Mouse (Mus musculus) kidney, postnatal 0 days (tissue): ENCODE results near the gene Inafm2. TPM values are rescaled to one million over a fixed set of nuclear protein-coding genes. Genes with fewer than 3 reads are reported as not detected.

Experiments used
- ATAC-seq: fragments of 200-750 bp; cut with Nextera tagmentation; replicated peaks from 2 replicates; pipeline ENCODE4 v1.8.0; 2017; ENCODE audit warnings: low read depth, moderate number of reproducible peaks, moderate TSS enrichment, moderate library complexity; ENCODE audit not compliant: low FRiP score
- DNase-seq: peaks from one replicate; pipeline ENCODE4 v3.0.0-alpha.2; 2016; ENCODE audit warnings: low spot score
- H3K27ac ChIP-seq: fragments of 300-500 bp; sonication (generic); 2 replicates; pipeline ENCODE4 v1.5.1; 2014; ENCODE audit warnings: mild to moderate bottlenecking
- H3K27me3 ChIP-seq: fragments of 300-500 bp; sonication (generic); 2 replicates; pipeline ENCODE4 v1.6.1; 2014; ENCODE audit warnings: low read length, mixed read lengths; ENCODE audit not compliant: insufficient read depth
- H3K36me3 ChIP-seq: fragments of 300-500 bp; sonication (generic); 2 replicates; pipeline ENCODE4 v1.6.1; 2014; ENCODE audit warnings: low read length, mixed read lengths; ENCODE audit not compliant: insufficient read depth
- H3K4me1 ChIP-seq: fragments of 300-500 bp; sonication (generic); replicated peaks from 2 replicates; pipeline ENCODE4 v1.6.1; 2014; ENCODE audit warnings: antibody characterized with exemption, low read length, mixed read lengths; ENCODE audit not compliant: insufficient read depth
- H3K4me2 ChIP-seq: fragments of 300-500 bp; sonication (generic); 2 replicates; pipeline ENCODE4 v1.6.1; 2014; ENCODE audit warnings: mild to moderate bottlenecking, low read length, moderate library complexity, mixed read lengths
- H3K4me3 ChIP-seq: fragments of 300-500 bp; sonication (generic); replicated peaks from 2 replicates; pipeline ENCODE4 v1.5.1; 2014; ENCODE audit warnings: low read depth, low read length
- H3K9ac ChIP-seq: fragments of 300-500 bp; sonication (generic); 2 replicates; pipeline ENCODE4 v1.6.1; 2014; ENCODE audit warnings: low read depth, low read length
- H3K9me3 ChIP-seq: fragments of 300-500 bp; sonication (generic); replicated peaks from 2 replicates; pipeline ENCODE4 v1.6.1; 2016; ENCODE audit warnings: low read length, inconsistent platforms, mixed read lengths
- CTCF ChIP-seq: IDR thresholded peaks from 2 replicates; pipeline ENCODE4 v1.5.1; 2016; ENCODE audit warnings: antibody characterized with exemption, low read depth, mild to moderate bottlenecking, moderate library complexity
- WGBS: fragments of 180-500 bp; shearing (Covaris S2); extraction: QIAGEN DNeasy Blood & Tissue Kit; methylation state at CpG from one replicate; pipeline ENCODE4 v1.1.7; 2014; 5-methylcytosine and 5-hydroxymethylcytosine counted together
- polyA plus RNA-seq: library from polyadenylated mRNA; unstranded; fragments of >200 nt; fragmentation: Nextera tagmentation; extraction: Ambion mirVana; gene quantifications from 2 replicates; pipeline ENCODE4 v1.2.1, GENCODE M21; 2015

Inafm2 gene
- polyA plus RNA-seq, 1 experiment from 2014 or later = 16.1 TPM

DNA sequence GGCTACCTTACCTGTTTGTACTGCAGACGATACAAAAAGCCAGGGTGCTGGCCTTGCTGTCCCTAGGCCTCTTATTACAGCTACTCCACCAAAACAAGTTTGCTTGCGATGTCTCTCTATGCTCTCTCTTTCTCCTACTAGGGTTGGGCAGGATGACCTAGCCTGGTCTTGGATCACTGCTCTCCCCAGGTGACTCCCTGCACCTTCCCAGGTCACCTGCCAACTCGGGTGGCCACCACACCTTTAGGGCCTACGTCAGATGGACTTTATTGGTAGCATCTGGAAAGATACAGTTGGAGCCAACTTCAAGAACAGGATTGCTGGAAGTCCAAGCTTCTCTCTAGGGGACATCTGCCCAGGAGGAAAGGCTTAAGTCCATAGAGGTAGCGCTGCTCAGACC lies 19.3 kb downstream of the Inafm2 start:
- no peak for TF ChIP-seq CTCF
- no peak for ATAC-seq
- WGBS = 68% methylated on average over 5 of the region's 5 CpGs

DNA sequence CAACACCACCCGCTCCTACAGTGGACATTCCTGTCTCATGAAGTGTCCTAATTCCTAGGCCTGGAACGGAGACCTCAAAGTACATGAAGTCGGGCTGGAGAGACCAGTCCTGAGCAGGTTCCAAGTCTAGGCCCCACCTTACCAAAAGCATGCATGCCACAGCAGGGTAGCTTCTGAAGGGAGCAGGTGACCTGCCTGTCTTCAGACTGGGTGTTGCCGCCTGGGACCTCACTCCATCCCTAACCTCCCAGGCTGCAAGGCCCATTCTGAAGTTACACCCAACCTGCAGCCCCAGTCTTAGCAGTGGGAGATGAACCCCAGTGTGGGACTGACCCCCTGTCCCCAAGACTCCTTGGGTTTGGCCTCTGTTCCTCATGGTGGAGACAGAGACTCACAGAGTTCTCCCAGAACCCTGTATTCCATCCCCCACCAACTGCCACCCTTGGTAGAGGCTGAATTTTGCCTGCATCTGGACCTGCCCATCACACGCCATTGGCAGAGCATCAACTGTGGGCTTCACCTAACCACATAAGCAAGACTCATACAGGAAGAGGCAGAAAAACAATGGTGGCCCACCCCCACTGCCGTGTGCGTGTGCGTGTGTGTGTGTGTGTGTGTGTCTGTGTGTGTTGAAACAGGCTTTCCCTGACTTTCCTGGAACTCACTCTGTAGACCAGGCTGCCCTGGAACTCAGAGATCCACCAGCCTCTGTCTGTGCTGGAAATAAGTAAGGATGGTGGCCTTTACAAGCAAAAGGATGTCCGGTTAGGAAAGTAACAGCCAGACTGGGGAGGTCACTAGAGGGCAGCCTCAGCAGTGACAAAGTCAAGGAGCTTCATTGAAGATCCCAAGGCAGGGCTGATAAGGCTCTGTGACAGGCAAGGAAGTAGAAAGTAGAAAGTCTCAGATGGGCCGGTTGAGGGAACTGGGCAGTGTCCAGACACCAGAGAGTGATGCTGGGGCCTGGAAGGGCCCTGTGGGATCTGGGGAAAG lies 20.8 kb downstream of the Inafm2 start:
- Histone ChIP-seq H3K27me3 (no peaks in the 10 kb centered on the region), H3K36me3 (no peaks in the 10 kb centered on the region), H3K4me2 (no peak overlapping the region), H3K4me3 (no peak overlapping the region), H3K9ac (no peak overlapping the region), H3K27ac (no peak overlapping the region), H3K4me1 (peaks cover 20% of the 10 kb centered on the region), H3K9me3 (no peaks in the 10 kb centered on the region)
- peak; percentile 9; the same call in 1 of the 2 replicates for TF ChIP-seq CTCF
- 73% methylated on average over 10 of the region's 10 CpGs for WGBS
- no peak for ATAC-seq
- DNase-seq = no peak

More for the DNA sequence above, 19.3 kb downstream of the Inafm2 start:
- Histone ChIP-seq H3K4me3 (no peak overlapping the region), H3K27me3 (no peaks in the 10 kb centered on the region), H3K4me2 (no peak overlapping the region), H3K27ac (no peak overlapping the region), H3K36me3 (no peaks in the 10 kb centered on the region), H3K4me1 (peaks cover 23% of the 10 kb centered on the region), H3K9ac (no peak overlapping the region), H3K9me3 (no peaks in the 10 kb centered on the region)
- DNase-seq = no peak

DNA sequence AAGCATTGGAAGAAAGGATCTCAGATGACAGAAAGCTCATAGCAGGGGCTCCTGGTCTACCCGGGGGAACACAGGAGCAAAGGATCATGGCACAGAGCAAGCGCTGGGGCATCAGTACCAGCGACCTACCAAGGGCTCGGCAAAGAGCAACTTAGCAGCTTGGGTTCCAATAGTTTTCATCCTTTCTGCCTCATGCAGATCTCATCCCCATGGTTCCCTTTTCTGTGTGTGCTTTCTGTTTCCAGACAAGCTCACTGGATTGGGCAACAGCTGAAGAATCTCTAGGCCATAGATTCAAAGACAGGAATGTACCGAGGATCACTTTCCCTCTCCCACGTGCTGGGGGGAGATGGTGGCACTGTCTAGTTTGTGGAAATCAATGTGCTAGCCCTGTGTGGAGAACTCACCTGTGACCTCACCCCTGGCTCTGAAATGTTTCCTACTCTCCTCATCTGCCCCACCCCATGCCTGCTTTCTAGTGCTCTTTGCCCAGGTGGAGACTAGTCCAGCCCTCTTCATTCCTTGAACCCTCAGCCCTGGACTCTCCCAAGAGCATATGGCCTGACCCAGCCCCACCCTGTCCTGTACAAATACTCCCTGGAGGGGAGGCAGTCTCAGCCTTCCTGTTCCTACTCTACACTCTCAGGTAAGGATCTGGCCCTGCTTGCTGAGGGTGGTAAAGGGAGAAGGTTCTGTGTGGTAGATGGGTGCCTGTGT lies 26.8 kb downstream of the Inafm2 start, which contains the start of gene Phgr1:
Gene Phgr1, plus strand, starts transcription at position 612 of the 717 bp plus-strand sequence.
- no peak for ATAC-seq
- no peak for DNase-seq
- no peak within 1 kb of the TSS for H3K27ac ChIP-seq
- no peaks in the 10 kb centered on the region for H3K9me3 ChIP-seq
- no peaks in the 10 kb centered on the region for H3K36me3 ChIP-seq
- 62% methylated on average over 6 of the region's 6 CpGs for WGBS
- H3K9ac ChIP-seq = no peak within 1 kb of the TSS
- H3K4me2 ChIP-seq = no peak within 1 kb of the TSS
- H3K27me3 ChIP-seq = no peaks in the 10 kb centered on the region
- no peak within 1 kb of the TSS for H3K4me3 ChIP-seq
- no peak for TF ChIP-seq CTCF
- no peaks in the 10 kb centered on the region for H3K4me1 ChIP-seq

GRCm38 (mm10) chr2:118774536-118774935 lies 29.0 kb downstream of the Inafm2 start:
- no peak overlapping the region for H3K27ac ChIP-seq
- H3K4me2 ChIP-seq = no peak overlapping the region
- DNase-seq (no peak), ATAC-seq (no peak)
- H3K9ac ChIP-seq = no peak overlapping the region
- TF ChIP-seq CTCF = no peak
- 85% methylated on average over 2 of the region's 2 CpGs for WGBS
- no peaks in the 10 kb centered on the region for H3K4me1 ChIP-seq
- no peaks in the 10 kb centered on the region for H3K9me3 ChIP-seq
- H3K4me3 ChIP-seq = no peak overlapping the region
- H3K36me3 ChIP-seq = no peaks in the 10 kb centered on the region
- no peaks in the 10 kb centered on the region for H3K27me3 ChIP-seq

DNA sequence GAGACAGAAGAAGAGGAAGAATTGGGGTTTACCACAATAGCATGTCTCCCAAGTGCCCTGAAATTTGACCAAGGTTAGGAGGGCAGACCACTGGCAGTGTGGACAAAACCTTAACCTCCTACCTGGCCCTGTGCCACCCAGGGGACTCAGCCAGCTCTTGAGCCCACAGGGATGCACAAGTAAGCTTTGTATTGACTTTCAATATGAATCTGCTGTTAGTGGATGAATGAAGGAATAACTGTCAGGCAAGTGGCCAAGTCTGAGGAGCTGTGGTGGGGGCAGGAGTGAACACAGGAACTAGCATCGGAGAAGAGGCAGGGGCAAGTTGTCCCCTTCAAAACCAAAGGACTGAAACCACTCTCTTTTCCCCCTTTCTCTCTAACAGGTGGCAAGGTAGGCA lies 29.8 kb downstream of the Inafm2 start:
- no peak for TF ChIP-seq CTCF
- H3K4me1 ChIP-seq = 0 out of 2 replicates have a peak, but pooled peaks cover 3% of the 10 kb centered on the region
- H3K27ac ChIP-seq = no peak overlapping the region
- H3K27me3 ChIP-seq = no peaks in the 10 kb centered on the region
- no peak overlapping the region for H3K4me3 ChIP-seq
- ATAC-seq (no peak), DNase-seq (no peak)
- no peak overlapping the region for H3K4me2 ChIP-seq
- 60% methylated on average over 1 of the region's 1 CpGs for WGBS
- H3K36me3 ChIP-seq = no peaks in the 10 kb centered on the region
- no peaks in the 10 kb centered on the region for H3K9me3 ChIP-seq
- no peak overlapping the region for H3K9ac ChIP-seq

GRCm38 (mm10) chr2:118775846-118776245 lies 30.3 kb downstream of the Inafm2 start:
- Histone ChIP-seq H3K36me3 (no peaks in the 10 kb centered on the region), H3K27me3 (no peaks in the 10 kb centered on the region), H3K9ac (no peak overlapping the region), H3K9me3 (no peaks in the 10 kb centered on the region), H3K27ac (no peak overlapping the region), H3K4me2 (no peak overlapping the region), H3K4me3 (no peak overlapping the region), H3K4me1 (0 out of 2 replicates have a peak, but pooled peaks cover 3% of the 10 kb centered on the region)
- no peak for ATAC-seq
- WGBS = 64% methylated on average over 3 of the region's 4 CpGs
- DNase-seq = no peak
- no peak for TF ChIP-seq CTCF
